Mouse (Mus musculus) limb, embryonic 12.5 days (tissue): ENCODE data around the gene Kif3c. TPM values are rescaled to one million over a fixed set of nuclear protein-coding genes. Genes with fewer than 3 reads are reported as not detected.

Experiments
- ATAC-seq: fragments of 200-750 bp; cut with Nextera tagmentation; 2 replicates; pipeline ENCODE4 v1.8.0; 2017; ENCODE audit warnings: low read depth, moderate TSS enrichment; ENCODE audit not compliant: insufficient number of reproducible peaks, insufficient read depth, low FRiP score, low TSS enrichment
- H3K27ac ChIP-seq: fragments of 300-500 bp; sonication (generic); 2 replicates; pipeline ENCODE4 v1.5.1; 2016; ENCODE audit warnings: mild to moderate bottlenecking, moderate library complexity
- H3K27me3 ChIP-seq: fragments of 300-500 bp; sonication (generic); 2 replicates; pipeline ENCODE4 v1.6.1; 2016; ENCODE audit warnings: mild to moderate bottlenecking, moderate library complexity
- H3K36me3 ChIP-seq: fragments of 300-500 bp; sonication (generic); 2 replicates; pipeline ENCODE4 v1.6.1; 2016; ENCODE audit warnings: mild to moderate bottlenecking, moderate library complexity
- H3K4me1 ChIP-seq: fragments of 300-500 bp; sonication (generic); replicated peaks from 2 replicates; pipeline ENCODE4 v1.6.1; 2016
- H3K4me2 ChIP-seq: fragments of 300-500 bp; sonication (generic); 2 replicates; pipeline ENCODE4 v1.6.1; 2016; ENCODE audit warnings: mild to moderate bottlenecking, moderate library complexity
- H3K4me3 ChIP-seq: fragments of 300-500 bp; sonication (generic); replicated peaks from 2 replicates; pipeline ENCODE4 v1.5.1; 2016; ENCODE audit warnings: mild to moderate bottlenecking
- H3K9ac ChIP-seq: fragments of 300-500 bp; sonication (generic); replicated peaks from 2 replicates; pipeline ENCODE4 v1.6.1; 2016; ENCODE audit warnings: mild to moderate bottlenecking, moderate library complexity
- H3K9me3 ChIP-seq: fragments of 300-500 bp; sonication (generic); 2 replicates; pipeline ENCODE4 v1.6.1; 2016; ENCODE audit warnings: mild to moderate bottlenecking, moderate library complexity
- WGBS: fragments of 180-500 bp; shearing (Covaris S2); methylation state at CpG from one replicate; pipeline ENCODE4 v1.1.7; 2016; 5-methylcytosine and 5-hydroxymethylcytosine counted together
- polyA plus RNA-seq: library from polyadenylated mRNA; unstranded; fragments of >200 nt; fragmentation: Nextera tagmentation; extraction: Ambion mirVana; gene quantifications from 2 replicates; pipeline ENCODE4 v1.2.1, GENCODE M21; 2016

Kif3c gene
- polyA plus RNA-seq, 1 experiment from 2014 or later = 19.3 TPM

DNA sequence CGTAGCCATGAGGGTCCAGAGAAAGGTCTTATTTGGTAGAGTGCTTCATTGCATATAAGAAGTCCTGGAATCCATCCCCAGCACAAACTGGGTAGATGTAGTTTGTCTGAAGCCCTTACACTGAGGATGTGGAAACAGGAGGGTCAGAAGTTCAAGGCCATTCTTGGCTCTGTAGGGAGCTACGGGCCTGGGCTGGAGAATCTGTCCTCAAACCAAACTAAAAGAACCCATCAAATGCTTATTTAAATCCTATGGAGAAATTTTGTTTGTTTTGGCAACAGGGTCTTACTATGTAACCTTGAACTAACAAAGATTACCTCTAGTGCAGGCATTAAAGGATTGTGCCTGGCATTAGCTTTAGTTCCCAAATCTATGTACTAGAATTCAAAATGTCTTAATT is 76.0 kb downstream of the Kif3c start:
- Histone ChIP-seq H3K9ac (no peak overlapping the region), H3K4me2 (no peak overlapping the region), H3K27ac (no peak overlapping the region), H3K9me3 (no peaks in the 10 kb centered on the region; the same call in 1 of the 2 replicates), H3K27me3 (no peaks in the 10 kb centered on the region), H3K4me1 (no peaks in the 10 kb centered on the region), H3K36me3 (peaks cover 12% of the 10 kb centered on the region), H3K4me3 (no peak overlapping the region)
- WGBS = 81% methylated on average over 2 of the region's 2 CpGs
- ATAC-seq = no peak

DNA sequence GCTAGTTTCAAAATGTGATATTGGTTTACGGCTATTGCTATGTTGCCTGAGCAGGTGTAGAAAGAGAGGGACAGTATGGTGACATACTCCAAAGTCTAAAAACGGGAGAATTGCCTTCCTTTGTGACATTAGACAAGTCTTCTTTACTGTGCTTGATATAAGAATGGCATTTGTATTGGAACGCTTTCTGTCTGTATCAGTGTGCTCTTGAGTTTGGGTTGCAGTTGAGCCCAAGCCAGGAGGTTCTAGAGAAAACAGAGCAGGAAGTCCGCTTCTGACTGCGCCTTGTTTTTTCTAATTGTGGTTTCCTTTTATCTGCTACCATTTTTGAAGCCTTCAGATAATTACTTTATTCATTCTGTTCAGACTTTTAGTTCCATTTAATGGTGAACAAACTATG is 76.4 kb downstream of the Kif3c start:
- no peak overlapping the region for H3K4me3 ChIP-seq

DNA sequence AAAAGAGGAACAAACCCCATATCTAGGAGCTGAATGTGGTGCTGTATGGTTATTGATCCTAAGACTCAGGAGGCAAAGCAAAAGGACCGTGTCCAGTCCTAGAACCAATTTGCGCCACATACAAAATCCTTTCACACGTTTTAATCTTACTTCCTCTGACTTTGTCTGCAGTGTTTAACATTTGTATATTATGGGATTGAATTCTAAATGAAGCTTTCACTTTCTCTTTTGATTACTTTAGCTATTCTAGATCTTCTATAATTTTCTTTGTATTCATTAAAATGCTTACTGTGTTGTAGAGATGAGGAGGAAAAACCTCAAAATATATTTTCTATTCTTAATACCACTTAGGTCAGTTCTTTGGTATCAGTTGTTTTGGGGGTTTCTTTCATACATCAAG is 88.6 kb downstream of the Kif3c start:
- Histone ChIP-seq H3K9me3 (no peaks in the 10 kb centered on the region), H3K27ac (no peak overlapping the region), H3K4me3 (no peak overlapping the region), H3K4me1 (no peaks in the 10 kb centered on the region), H3K36me3 (peaks cover 51% of the 10 kb centered on the region), H3K9ac (no peak overlapping the region), H3K27me3 (no peaks in the 10 kb centered on the region), H3K4me2 (no peak overlapping the region)
- ATAC-seq = no peak
- 96% methylated on average over 3 of the region's 3 CpGs for WGBS

More for the DNA sequence above, 76.4 kb downstream of the Kif3c start:
- H3K4me2 ChIP-seq = no peak overlapping the region
- ATAC-seq = no peak
- no peaks in the 10 kb centered on the region for H3K4me1 ChIP-seq
- no peaks in the 10 kb centered on the region for H3K27me3 ChIP-seq
- peaks cover 12% of the 10 kb centered on the region for H3K36me3 ChIP-seq
- WGBS = 88% methylated on average over 5 of the region's 5 CpGs
- no peaks in the 10 kb centered on the region; the same call in 1 of the 2 replicates for H3K9me3 ChIP-seq
- H3K27ac ChIP-seq = no peak overlapping the region
- H3K9ac ChIP-seq = no peak overlapping the region

Other genes starting within 250 kb of the Kif3c start
- gene Rab10, start 55.2 kb upstream of the Kif3c start, polyA plus RNA-seq = 95.7 and 103 TPM in 2 replicates
- 19.4 and 20.6 TPM in 2 replicates for gene Asxl2, start 61.7 kb downstream of the Kif3c start, polyA plus RNA-seq
- 47.6 TPM in 2 replicates for gene Dtnb, start 207.2 kb downstream of the Kif3c start, polyA plus RNA-seq